Mouse (Mus musculus) lung, embryonic 14.5 days (tissue): Measurements from ENCODE around the gene Sinhcaf. TPM values are rescaled to one million over a fixed set of nuclear protein-coding genes. Genes with fewer than 3 reads are reported as not detected.
A peak's percentile ranks its signal among the peaks of the same experiment; 100 is the strongest.
"Not testable (repeated sequence)": the region's sequence is repeated elsewhere in the genome, so short reads cannot be mapped to it uniquely, and the experiment has no call there.

Experiments used
- ATAC-seq: fragments of 200-750 bp; cut with Nextera tagmentation; 2 replicates; pipeline ENCODE4 v1.8.0; 2017; ENCODE audit warnings: mild to moderate bottlenecking, moderate TSS enrichment, moderate library complexity; ENCODE audit not compliant: insufficient read depth
- DNase-seq: peaks from one replicate; pipeline ENCODE4 v3.0.0-alpha.2; 2015
- H3K27ac ChIP-seq: fragments of 300-500 bp; sonication (generic); 2 replicates; pipeline ENCODE4 v1.5.1; 2014; ENCODE audit warnings: low read depth, mild to moderate bottlenecking, moderate library complexity
- H3K27me3 ChIP-seq: fragments of 300-500 bp; sonication (generic); 2 replicates; pipeline ENCODE4 v1.6.1; 2014; ENCODE audit warnings: low read length, control low read depth; ENCODE audit not compliant: insufficient read depth
- H3K36me3 ChIP-seq: fragments of 300-500 bp; sonication (generic); 2 replicates; pipeline ENCODE4 v1.6.1; 2014; ENCODE audit warnings: control low read depth; ENCODE audit not compliant: insufficient read depth
- H3K4me1 ChIP-seq: fragments of 300-500 bp; sonication (generic); 2 replicates; pipeline ENCODE4 v1.6.1; 2014; ENCODE audit warnings: antibody characterized with exemption, control low read depth; ENCODE audit not compliant: insufficient read depth
- H3K4me2 ChIP-seq: fragments of 300-500 bp; sonication (generic); 2 replicates; pipeline ENCODE4 v1.6.1; 2014; ENCODE audit warnings: mild to moderate bottlenecking
- H3K4me3 ChIP-seq: fragments of 300-500 bp; sonication (generic); 2 replicates; pipeline ENCODE4 v1.5.1; 2014; ENCODE audit warnings: low read depth, low read length
- H3K9ac ChIP-seq: fragments of 300-500 bp; sonication (generic); 2 replicates; pipeline ENCODE4 v1.6.1; 2014
- H3K9me3 ChIP-seq: fragments of 300-500 bp; sonication (generic); 2 replicates; pipeline ENCODE4 v1.6.1; 2016; ENCODE audit warnings: low read depth, low read length, control low read depth
- CTCF ChIP-seq: IDR thresholded peaks from 2 replicates; pipeline ENCODE4 v1.5.1; 2016; ENCODE audit warnings: antibody characterized with exemption, low read depth
- WGBS: fragments of 180-500 bp; shearing (Covaris S2); extraction: QIAGEN DNeasy Blood & Tissue Kit; methylation state at CpG from one replicate; pipeline ENCODE4 v1.1.7; 2014; 5-methylcytosine and 5-hydroxymethylcytosine counted together
- polyA plus RNA-seq: library from polyadenylated mRNA; unstranded; fragments of >200 nt; fragmentation: Nextera tagmentation; extraction: Ambion mirVana; gene quantifications from 2 replicates; pipeline ENCODE4 v1.2.1, GENCODE M21; 2014

The Sinhcaf gene
- polyA plus RNA-seq, 1 experiment from 2014 or later: 150 TPM

GRCm38 (mm10) chr6:148934961-148935590, 11.2 kb downstream of the Sinhcaf start:
- no peak overlapping the region; the same call in 1 of the 2 replicates for H3K27ac ChIP-seq
- H3K4me3 ChIP-seq: no peak overlapping the region
- 44% methylated on average over 3 of the region's 3 CpGs for WGBS
- H3K36me3 ChIP-seq: peaks cover 40% of the 10 kb centered on the region
- no peaks in the 10 kb centered on the region for H3K9me3 ChIP-seq
- TF ChIP-seq CTCF: no peak
- no peak for ATAC-seq
- no peak for DNase-seq
- no peaks in the 10 kb centered on the region; the same call in 1 of the 2 replicates for H3K4me1 ChIP-seq
- H3K9ac ChIP-seq: no peak overlapping the region
- no peak overlapping the region for H3K4me2 ChIP-seq
- no peaks in the 10 kb centered on the region for H3K27me3 ChIP-seq

GRCm38 (mm10) chr6:148931281-148931680, 15.0 kb downstream of the Sinhcaf start:
- ATAC-seq (peak; percentile 14; the same call in 1 of the 2 replicates), DNase-seq (peak; percentile 31)
- no peak overlapping the region for H3K4me2 ChIP-seq
- H3K27ac ChIP-seq: no peak overlapping the region
- WGBS: 80% methylated on average over 6 of the region's 6 CpGs
- peaks cover 69% of the 10 kb centered on the region for H3K36me3 ChIP-seq
- no peak overlapping the region for H3K9ac ChIP-seq
- H3K27me3 ChIP-seq: no peaks in the 10 kb centered on the region
- TF ChIP-seq CTCF: peak; percentile 27; the same call in 1 of the 2 replicates
- H3K9me3 ChIP-seq: no peaks in the 10 kb centered on the region
- H3K4me1 ChIP-seq: no peaks in the 10 kb centered on the region; the same call in 1 of the 2 replicates
- no peak overlapping the region for H3K4me3 ChIP-seq

GRCm38 (mm10) chr6:148918841-148919398, 27.3 kb downstream of the Sinhcaf start:
- TF ChIP-seq CTCF: no peak
- Histone ChIP-seq H3K4me1 (no peaks in the 10 kb centered on the region), H3K36me3 (peaks cover 32% of the 10 kb centered on the region), H3K4me2 (no peak overlapping the region), H3K9ac (no peak overlapping the region), H3K27ac (no peak overlapping the region), H3K4me3 (no peak overlapping the region), H3K9me3 (no peaks in the 10 kb centered on the region), H3K27me3 (no peaks in the 10 kb centered on the region)
- no peak for DNase-seq
- no peak for ATAC-seq

- no peak for ATAC-seq
- TF ChIP-seq CTCF: no peak
- Histone ChIP-seq H3K9me3 (no peaks in the 10 kb centered on the region), H3K36me3 (peaks cover 20% of the 10 kb centered on the region), H3K4me3 (no peak overlapping the region), H3K4me1 (no peaks in the 10 kb centered on the region), H3K27me3 (no peaks in the 10 kb centered on the region), H3K27ac (no peak overlapping the region), H3K4me2 (no peak overlapping the region), H3K9ac (no peak overlapping the region)
- 62% methylated on average over 1 of the region's 1 CpGs for WGBS
- no peak for DNase-seq
These were observed 28.6 kb downstream of the Sinhcaf start for GRCm38 (mm10) chr6:148917672-148918071.

- H3K36me3 ChIP-seq: peaks cover 20% of the 10 kb centered on the region
- no peaks in the 10 kb centered on the region for H3K9me3 ChIP-seq
- WGBS: 28% methylated on average over 3 of the region's 3 CpGs
- ATAC-seq: no peak
- no peak overlapping the region for H3K27ac ChIP-seq
- no peaks in the 10 kb centered on the region for H3K27me3 ChIP-seq
- no peak overlapping the region for H3K4me3 ChIP-seq
- no peaks in the 10 kb centered on the region for H3K4me1 ChIP-seq
- TF ChIP-seq CTCF: peak; percentile 58
- DNase-seq: peak; percentile 59
- no peak overlapping the region for H3K4me2 ChIP-seq
- no peak overlapping the region for H3K9ac ChIP-seq
These were observed 29.4 kb downstream of the Sinhcaf start for GRCm38 (mm10) chr6:148916817-148917216.

GRCm38 (mm10) chr6:148913938-148914337, 32.3 kb downstream of the Sinhcaf start:
- Histone ChIP-seq H3K4me1 (no peaks in the 10 kb centered on the region), H3K36me3 (peaks cover 1% of the 10 kb centered on the region; the same call in 1 of the 2 replicates), H3K9me3 (no peaks in the 10 kb centered on the region), H3K9ac (no peak overlapping the region), H3K27ac (no peak overlapping the region), H3K27me3 (no peaks in the 10 kb centered on the region), H3K4me2 (no peak overlapping the region), H3K4me3 (no peak overlapping the region)
- DNase-seq (peak; percentile 91), ATAC-seq (peak; percentile 64)
- 7% methylated on average over 2 of the region's 2 CpGs for WGBS
- TF ChIP-seq CTCF: peak; percentile 77

GRCm38 (mm10) chr6:148911906-148912305, 34.4 kb downstream of the Sinhcaf start:
- not testable (repeated sequence) for ATAC-seq, H3K9ac ChIP-seq, H3K4me3 ChIP-seq, H3K9me3 ChIP-seq, H3K27ac ChIP-seq, H3K4me1 ChIP-seq, DNase-seq, H3K4me2 ChIP-seq, H3K36me3 ChIP-seq, H3K27me3 ChIP-seq
- WGBS: 77% methylated on average over 8 of the region's 8 CpGs
